Comparison of ENCODE assay signal across 8 mouse cellular contexts in genomic region chr16:43547323-43548180, GRCm38 (mm10).
DNase-seq lines count a peak whose midpoint lies in the region; ATAC-seq and TF ChIP-seq lines count a peak whose summit lies in the region.

No protein-coding gene starts in this region.

- 0 out of 2 replicates have a peak overlapping the region, but pooled peaks have one; percentile 1 for H3K4me2 ChIP-seq in forebrain, embryonic 14.5 days (ENCODE audit: low read length)

- H3K4me3 ChIP-seq in testis, adult 2 months (ENCODE audit: control insufficient read depth, low read depth, low read length) = no peak overlapping the region
- no peak overlapping the region for H3K4me3 ChIP-seq in forebrain, embryonic 14.5 days (ENCODE audit: low read depth, low read length)

- peak overlapping the region; percentile 83 for H3K27ac ChIP-seq in testis, adult 2 months (ENCODE audit: control insufficient read depth, insufficient read depth, low read depth, low read length)
- peak overlapping the region; percentile 63; the same call in 1 of the 2 replicates for H3K27ac ChIP-seq in forebrain, embryonic 14.5 days (ENCODE audit: low read depth, low read length)

- TF ChIP-seq CTCF in testis, adult 2 months (IDR thresholded peaks at IDR 0.05; ENCODE audit: control insufficient read depth, insufficient read depth, insufficient replicate concordance, low read depth, low read length) = no peak

- no peaks in the 10 kb centered on the region for H3K9me3 ChIP-seq in forebrain, embryonic 14.5 days (replicated peaks; ENCODE audit: control insufficient read depth, low read length)

- peaks cover 4% of the 10 kb centered on the region for H3K4me1 ChIP-seq in testis, adult 2 months (ENCODE audit: control insufficient read depth, insufficient read depth, low read length)
- peaks cover 40% of the 10 kb centered on the region for H3K4me1 ChIP-seq in forebrain, embryonic 14.5 days (ENCODE audit: control insufficient read depth, insufficient read depth, low read length)

- no peaks in the 10 kb centered on the region for H3K27me3 ChIP-seq in testis, adult 2 months (ENCODE audit: control insufficient read depth, insufficient read depth, low read length)
- no peaks in the 10 kb centered on the region for H3K27me3 ChIP-seq in forebrain, embryonic 14.5 days (replicated peaks; ENCODE audit: control insufficient read depth, insufficient read depth, low read length)

- H3K36me3 ChIP-seq in testis, adult 2 months (ENCODE audit: control insufficient read depth, insufficient read depth, low read length) = no peaks in the 10 kb centered on the region
- H3K36me3 ChIP-seq in forebrain, embryonic 14.5 days (ENCODE audit: control insufficient read depth, insufficient read depth, low read length) = no peaks in the 10 kb centered on the region

- TF ChIP-seq POLR2A in testis, adult 2 months (IDR thresholded peaks at IDR 0.05; ENCODE audit: control insufficient read depth, low read depth, low read length) = no peak

- DNase-seq in testis, postnatal 10 days (ENCODE audit: low spot score) = no peak
- DNase-seq in forebrain, embryonic 14.5 days (ENCODE audit: low spot score) = no peak
- DNase-seq in kidney, adult 8-10 months = peak; percentile 19 to 33
- DNase-seq in spleen, postnatal 4 days (ENCODE audit: low spot score in 2 of 2) = no peak
- no peak for DNase-seq in yolk sac, embryonic 10.5 days (ENCODE audit: low spot score)
- DNase-seq in left cerebral cortex, adult 18-20 months (ENCODE audit: low spot score in 2 of 2) = no peak

- H3K9ac ChIP-seq in forebrain, embryonic 14.5 days (ENCODE audit: low read length) = no peak overlapping the region; the same call in 1 of the 2 replicates

- ATAC-seq in forebrain, embryonic 14.5 days = no peak
- peak; percentile 18; the same call in 1 of the 2 replicates for ATAC-seq in megakaryocyte progenitor cell, adult 5-6 weeks (replicated peaks; ENCODE audit: poor library complexity)

- WGBS in forebrain, embryonic 14.5 days = 32% methylated on average over 19 of the region's 19 CpGs

Comparison
In these comparisons a context has a peak if more than half of its experiments do, and no peak if none do; other contexts are left out.
1. DNase-seq: peak in kidney, adult 8-10 months (2 of 2); none in testis, postnatal 10 days (single experiment), forebrain, embryonic 14.5 days (single experiment), spleen, postnatal 4 days (0 of 2), yolk sac, embryonic 10.5 days (single experiment) and left cerebral cortex, adult 18-20 months (0 of 2).